Mouse (Mus musculus) T-cell, adult 2 months (primary cell): ENCODE results near the gene Gm49673.
"Not testable (repeated sequence)": the region's sequence is repeated elsewhere in the genome, so short reads cannot be mapped to it uniquely, and the experiment has no call there.

Experiments
- DNase-seq: peaks from one replicate; pipeline ENCODE4 v3.0.0; 2022; ENCODE audit warnings: low spot score

Gm49673 gene

GRCm38 (mm10) chr17:8147439-8148316 is at the start of gene Gm49673, which contains the start of gene Rnaset2a:
TSS of gene Gm49673 (minus strand) at chr17:8147788.
TSS of gene Rnaset2a (minus strand) at chr17:8148097.
- peak; percentile 65 for DNase-seq

- no peak for DNase-seq
Observed at GRCm38 (mm10) chr17:8195685-8196376, 48.2 kb upstream of the Gm49673 start.

- DNase-seq, result no peak
Observed at GRCm38 (mm10) chr17:8193678-8194077, 46.1 kb upstream of the Gm49673 start.

- DNase-seq, result no peak
Observed at GRCm38 (mm10) chr17:8184217-8184616, 36.6 kb upstream of the Gm49673 start.

- no peak for DNase-seq
Observed at GRCm38 (mm10) chr17:8183815-8184214, 36.2 kb upstream of the Gm49673 start.

GRCm38 (mm10) chr17:8177090-8177489 is 29.5 kb upstream of the Gm49673 start:
- no peak for DNase-seq

GRCm38 (mm10) chr17:8171081-8171480 is 23.5 kb upstream of the Gm49673 start:
- no peak for DNase-seq

- no peak for DNase-seq
Observed at GRCm38 (mm10) chr17:8170331-8170730, 22.7 kb upstream of the Gm49673 start.

GRCm38 (mm10) chr17:8167436-8167835 is 19.8 kb upstream of the Gm49673 start:
- not testable (repeated sequence) for DNase-seq

- DNase-seq, result not testable (repeated sequence)
Observed at GRCm38 (mm10) chr17:8166454-8166853, 18.9 kb upstream of the Gm49673 start.

- DNase-seq, result not testable (repeated sequence)
Observed at GRCm38 (mm10) chr17:8165977-8166376, 18.4 kb upstream of the Gm49673 start.

GRCm38 (mm10) chr17:8165608-8165945 is 18.0 kb upstream of the Gm49673 start:
- DNase-seq, result peak; percentile 39

GRCm38 (mm10) chr17:8164701-8165607 is 17.4 kb upstream of the Gm49673 start, which contains the start of gene Fgfr1op:
TSS of gene Fgfr1op (plus strand) at chr17:8165501.
- DNase-seq, result peak; percentile 70

- DNase-seq, result peak; percentile 45
Observed at GRCm38 (mm10) chr17:8160969-8161368, 13.4 kb upstream of the Gm49673 start.

- not testable (repeated sequence) for DNase-seq
Observed at GRCm38 (mm10) chr17:8158627-8159026, 11.0 kb upstream of the Gm49673 start.

GRCm38 (mm10) chr17:8155982-8156381 is 8.4 kb upstream of the Gm49673 start:
- DNase-seq, result not testable (repeated sequence)

- not testable (repeated sequence) for DNase-seq
Observed at GRCm38 (mm10) chr17:8155010-8155409, 7.4 kb upstream of the Gm49673 start.

GRCm38 (mm10) chr17:8146931-8147330 is 657 bp downstream of the Gm49673 start:
- DNase-seq, result not testable (repeated sequence)

GRCm38 (mm10) chr17:8143802-8144673 is 3.5 kb downstream of the Gm49673 start:
- not testable (repeated sequence) for DNase-seq

- not testable (repeated sequence) for DNase-seq
Observed at GRCm38 (mm10) chr17:8140210-8140609, 7.4 kb downstream of the Gm49673 start.

GRCm38 (mm10) chr17:8138116-8138515 is 9.5 kb downstream of the Gm49673 start:
- not testable (repeated sequence) for DNase-seq
